Mouse (Mus musculus): Measurements from ENCODE around the gene Mgat4a. TPM values are rescaled to one million over a fixed set of nuclear protein-coding genes. Genes with fewer than 3 reads are reported as not detected.
"Not testable (repeated sequence)": the region's sequence is repeated elsewhere in the genome, so short reads cannot be mapped to it uniquely, and the experiment has no call there.

Gene Mgat4a
- total and polyA plus RNA-seq, 3 experiments, result 2.9 to 38.8 (median 28.0) TPM

DNA sequence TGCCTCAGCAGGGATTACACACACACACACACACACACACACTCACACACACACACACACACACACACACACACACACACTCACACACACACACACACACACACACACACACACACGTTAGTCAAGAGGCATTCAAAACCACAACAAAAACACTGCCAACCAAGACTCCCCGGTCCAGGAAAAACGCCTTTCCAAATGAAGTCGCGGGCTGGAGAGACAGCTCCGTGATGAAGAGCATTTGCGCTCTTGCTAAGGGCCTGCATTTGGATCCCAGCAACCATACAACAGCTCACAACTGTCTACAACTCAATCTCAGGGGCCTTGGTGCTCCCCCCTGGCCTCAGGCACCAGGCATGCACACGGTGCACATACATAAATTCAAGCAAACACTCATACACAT, 10.8 kb downstream of the Mgat4a start:
- H3K36me3 ChIP-seq (replicated peaks), result peaks cover 85% of the 10 kb centered on the region
- ATAC-seq (ENCODE audit: extremely low read depth, insufficient number of reproducible peaks, low FRiP score, poor library complexity, severe bottlenecking) (no peak), DNase-seq (ENCODE audit: low spot score) (no peak)
- no peak overlapping the region for H3K4me3 ChIP-seq (ENCODE audit: low read depth, low read length)
- H3K4me1 ChIP-seq (ENCODE audit: insufficient read depth, low read depth, low read length), result peaks cover 74% of the 10 kb centered on the region
- TF ChIP-seq POLR2AphosphoS5 (IDR thresholded peaks at IDR 0.05; ENCODE audit: insufficient replicate concordance, low read depth, low read length), result no peak
- H3K9me3 ChIP-seq (replicated peaks), result no peaks in the 10 kb centered on the region
- H3K27me3 ChIP-seq (ENCODE audit: insufficient read depth, low read length), result no peaks in the 10 kb centered on the region

- Histone ChIP-seq H3K4me1 (ENCODE audit: insufficient read depth, low read depth, low read length) (peaks cover 76% of the 10 kb centered on the region), H3K9me3 (replicated peaks) (no peaks in the 10 kb centered on the region)
These were observed 14.6 kb downstream of the Mgat4a start for GRCm38 (mm10) chr1:37526257-37526656.

GRCm38 (mm10) chr1:37524669-37525068, 16.1 kb downstream of the Mgat4a start:
- Histone ChIP-seq H3K27me3 (ENCODE audit: insufficient read depth, low read length) (no peaks in the 10 kb centered on the region), H3K4me1 (ENCODE audit: insufficient read depth, low read depth, low read length) (peaks cover 63% of the 10 kb centered on the region), H3K4me3 (ENCODE audit: low read depth, low read length) (no peak overlapping the region), H3K9me3 (replicated peaks) (no peaks in the 10 kb centered on the region), H3K36me3 (replicated peaks) (peaks cover 80% of the 10 kb centered on the region)
- TF ChIP-seq POLR2AphosphoS5 (IDR thresholded peaks at IDR 0.05; ENCODE audit: insufficient replicate concordance, low read depth, low read length) (no peak), TAL1 (conservative IDR thresholded peaks at IDR 0.05; ENCODE audit: low read depth, low read length) (no peak), GATA1 (IDR thresholded peaks at IDR 0.05; ENCODE audit: borderline replicate concordance, low read length) (no peak), CTCF (IDR thresholded peaks at IDR 0.05; ENCODE audit: low read depth, low read length) (no peak), GATA2 (IDR thresholded peaks at IDR 0.05; ENCODE audit: borderline replicate concordance, low read depth, low read length) (no peak)
- peak; percentile 28 for DNase-seq (ENCODE audit: low spot score)
- peak; percentile 30; the same call in 1 of the 2 replicates for ATAC-seq (ENCODE audit: extremely low read depth, insufficient number of reproducible peaks, low FRiP score, poor library complexity, severe bottlenecking)

More at GRCm38 (mm10) chr1:37526257-37526656, 14.6 kb downstream of the Mgat4a start:
- Histone ChIP-seq H3K27me3 (ENCODE audit: insufficient read depth, low read length) (no peaks in the 10 kb centered on the region), H3K4me3 (ENCODE audit: low read depth, low read length) (peak overlapping the region; percentile 15; the same call in 1 of the 2 replicates), H3K36me3 (replicated peaks) (peaks cover 79% of the 10 kb centered on the region)
- DNase-seq (ENCODE audit: low spot score) (no peak), ATAC-seq (ENCODE audit: extremely low read depth, insufficient number of reproducible peaks, low FRiP score, poor library complexity, severe bottlenecking) (no peak)
- TF ChIP-seq CTCF (IDR thresholded peaks at IDR 0.05; ENCODE audit: low read depth, low read length) (no peak), TAL1 (conservative IDR thresholded peaks at IDR 0.05; ENCODE audit: low read depth, low read length) (no peak), GATA2 (IDR thresholded peaks at IDR 0.05; ENCODE audit: borderline replicate concordance, low read depth, low read length) (no peak), POLR2AphosphoS5 (IDR thresholded peaks at IDR 0.05; ENCODE audit: insufficient replicate concordance, low read depth, low read length) (no peak), GATA1 (IDR thresholded peaks at IDR 0.05; ENCODE audit: borderline replicate concordance, low read length) (no peak)

DNA sequence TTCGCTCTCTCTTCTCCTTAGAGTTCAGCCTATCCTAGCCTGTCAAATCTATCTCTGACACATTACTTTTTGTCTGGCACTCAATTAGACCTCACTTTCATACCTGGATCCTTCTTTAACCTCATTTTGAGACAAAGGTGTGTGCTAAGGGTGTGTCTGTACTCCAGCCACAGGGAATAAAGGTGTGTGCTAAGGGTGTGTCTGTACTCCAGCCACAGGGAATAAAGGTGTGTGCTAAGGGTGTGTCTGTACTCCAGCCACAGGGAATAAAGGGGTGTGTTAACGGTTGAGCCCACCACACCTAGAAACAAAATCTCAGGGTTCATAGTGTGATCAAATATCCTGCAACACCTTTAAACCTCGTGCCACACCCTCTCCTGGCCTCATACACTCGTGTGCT, 16.7 kb downstream of the Mgat4a start:
- peaks cover 59% of the 10 kb centered on the region for H3K4me1 ChIP-seq (ENCODE audit: insufficient read depth, low read depth, low read length)
- ATAC-seq (ENCODE audit: extremely low read depth, insufficient number of reproducible peaks, low FRiP score, poor library complexity, severe bottlenecking), result not testable (repeated sequence)
- peaks cover 75% of the 10 kb centered on the region for H3K36me3 ChIP-seq (replicated peaks)

GRCm38 (mm10) chr1:37523548-37523947, 17.3 kb downstream of the Mgat4a start:
- peaks cover 57% of the 10 kb centered on the region for H3K4me1 ChIP-seq (ENCODE audit: insufficient read depth, low read depth, low read length)
- H3K27me3 ChIP-seq (ENCODE audit: insufficient read depth, low read length), result not testable (repeated sequence)

More for the DNA sequence above, 16.7 kb downstream of the Mgat4a start:
- not testable (repeated sequence) for H3K27me3 ChIP-seq (ENCODE audit: insufficient read depth, low read length); DNase-seq (ENCODE audit: low spot score); H3K9me3 ChIP-seq (replicated peaks); H3K4me3 ChIP-seq (ENCODE audit: low read depth, low read length)

DNA sequence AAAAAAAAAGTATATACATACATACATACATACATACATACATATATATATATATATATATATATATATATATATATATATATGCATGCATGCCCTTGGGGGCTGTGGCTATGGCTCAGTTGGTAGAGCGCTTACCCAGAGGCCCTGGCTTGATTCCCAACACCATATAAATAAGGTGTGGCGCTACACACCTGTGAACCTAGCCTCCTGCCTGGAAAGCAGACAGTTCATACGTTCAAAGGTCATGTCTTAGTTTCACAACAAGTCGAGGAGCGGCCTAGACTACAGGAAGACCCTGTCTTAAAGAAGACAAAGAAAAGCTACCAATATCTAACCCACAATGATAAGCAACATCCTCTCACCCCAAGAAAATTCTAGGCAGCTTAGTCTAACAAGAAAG, 18.7 kb downstream of the Mgat4a start:
- DNase-seq (ENCODE audit: low spot score) (no peak), ATAC-seq (ENCODE audit: extremely low read depth, insufficient number of reproducible peaks, low FRiP score, poor library complexity, severe bottlenecking) (no peak)
- no peaks in the 10 kb centered on the region for H3K9me3 ChIP-seq (replicated peaks)
- H3K4me3 ChIP-seq (ENCODE audit: low read depth, low read length), result no peak overlapping the region
- peaks cover 73% of the 10 kb centered on the region for H3K36me3 ChIP-seq (replicated peaks)
- no peak for TF ChIP-seq CTCF (IDR thresholded peaks at IDR 0.05; ENCODE audit: low read depth, low read length)
- no peak for TF ChIP-seq TAL1 (conservative IDR thresholded peaks at IDR 0.05; ENCODE audit: low read depth, low read length)
- TF ChIP-seq GATA1 (IDR thresholded peaks at IDR 0.05; ENCODE audit: borderline replicate concordance, low read length), result no peak
- no peak for TF ChIP-seq GATA2 (IDR thresholded peaks at IDR 0.05; ENCODE audit: borderline replicate concordance, low read depth, low read length)
- TF ChIP-seq POLR2AphosphoS5 (IDR thresholded peaks at IDR 0.05; ENCODE audit: insufficient replicate concordance, low read depth, low read length), result no peak
- H3K4me1 ChIP-seq (ENCODE audit: insufficient read depth, low read depth, low read length), result peaks cover 55% of the 10 kb centered on the region
- H3K27me3 ChIP-seq (ENCODE audit: insufficient read depth, low read length), result no peaks in the 10 kb centered on the region

More at GRCm38 (mm10) chr1:37523548-37523947, 17.3 kb downstream of the Mgat4a start:
- not testable (repeated sequence) for H3K9me3 ChIP-seq (replicated peaks); DNase-seq (ENCODE audit: low spot score); ATAC-seq (ENCODE audit: extremely low read depth, insufficient number of reproducible peaks, low FRiP score, poor library complexity, severe bottlenecking); H3K4me3 ChIP-seq (ENCODE audit: low read depth, low read length)
- peaks cover 74% of the 10 kb centered on the region for H3K36me3 ChIP-seq (replicated peaks)

- peaks cover 51% of the 10 kb centered on the region for H3K4me1 ChIP-seq (ENCODE audit: insufficient read depth, low read depth, low read length)
- H3K4me3 ChIP-seq (ENCODE audit: low read depth, low read length), result no peak overlapping the region
- DNase-seq (ENCODE audit: low spot score), result no peak
- TF ChIP-seq CTCF (IDR thresholded peaks at IDR 0.05; ENCODE audit: low read depth, low read length) (no peak), GATA2 (IDR thresholded peaks at IDR 0.05; ENCODE audit: borderline replicate concordance, low read depth, low read length) (no peak), GATA1 (IDR thresholded peaks at IDR 0.05; ENCODE audit: borderline replicate concordance, low read length) (no peak), TAL1 (conservative IDR thresholded peaks at IDR 0.05; ENCODE audit: low read depth, low read length) (no peak), POLR2AphosphoS5 (IDR thresholded peaks at IDR 0.05; ENCODE audit: insufficient replicate concordance, low read depth, low read length) (no peak)
- no peak for ATAC-seq (ENCODE audit: extremely low read depth, insufficient number of reproducible peaks, low FRiP score, poor library complexity, severe bottlenecking)
- no peaks in the 10 kb centered on the region for H3K27me3 ChIP-seq (ENCODE audit: insufficient read depth, low read length)
- peaks cover 64% of the 10 kb centered on the region for H3K36me3 ChIP-seq (replicated peaks)
- no peaks in the 10 kb centered on the region for H3K9me3 ChIP-seq (replicated peaks)
These were observed 22.0 kb downstream of the Mgat4a start for GRCm38 (mm10) chr1:37518791-37519190.

Measured in G1E (cell line).